Mouse (Mus musculus): ENCODE measurements around the gene Gpa33. TPM values are rescaled to one million over a fixed set of nuclear protein-coding genes. Genes with fewer than 3 reads are reported as not detected.

The Gpa33 gene
- polyA plus RNA-seq, 1 experiment from 2014 or later = not detected

- H3K27me3 ChIP-seq = no peaks in the 10 kb centered on the region
- H3K4me2 ChIP-seq = no peak overlapping the region
- H3K4me3 ChIP-seq = no peak overlapping the region
- ATAC-seq (ENCODE audit: low read depth) = no peak
- WGBS = 82% methylated on average over 4 of the region's 4 CpGs
- no peaks in the 10 kb centered on the region for H3K9me3 ChIP-seq
- H3K27ac ChIP-seq (replicated peaks) = no peak overlapping the region
- no peaks in the 10 kb centered on the region for H3K36me3 ChIP-seq
- no peak overlapping the region for H3K9ac ChIP-seq
- no peaks in the 10 kb centered on the region for H3K4me1 ChIP-seq (replicated peaks)
These were observed 84.1 kb downstream of the Gpa33 start for GRCm38 (mm10) chr1:166214181-166214580.

Other genes starting within 250 kb of the Gpa33 start
- 15.5 and 18.1 TPM in 2 replicates for gene Pou2f1, start 127.6 kb upstream of the Gpa33 start, polyA plus RNA-seq (2015; fragmentation: Nextera tagmentation; extraction: Ambion mirVana)
- gene Dusp27, start 2.3 kb upstream of the Gpa33 start, polyA plus RNA-seq (2015; fragmentation: Nextera tagmentation; extraction: Ambion mirVana) = 1.6 and 2.3 TPM in 2 replicates
- gene Mael, start 108.5 kb downstream of the Gpa33 start, polyA plus RNA-seq (2015; fragmentation: Nextera tagmentation; extraction: Ambion mirVana) = not detected in 2 replicates
- 2.3 and 2.5 TPM in 2 replicates for gene Ildr2, start 123.9 kb downstream of the Gpa33 start, polyA plus RNA-seq (2015; fragmentation: Nextera tagmentation; extraction: Ambion mirVana)
- 72.1 and 73.1 TPM in 2 replicates for gene Tada1, start 248.9 kb downstream of the Gpa33 start, polyA plus RNA-seq (2015; fragmentation: Nextera tagmentation; extraction: Ambion mirVana)

Measured in neural tube, embryonic 13.5 days (tissue).